Mouse (Mus musculus): ENCODE data around the gene Tet1.

GRCm38 (mm10) chr10:62896774-62897173, 12.0 kb downstream of the Tet1 start:
- TF ChIP-seq GATA1 (IDR thresholded peaks at IDR 0.05; ENCODE audit: low read depth, low read length) (no peak), EP300 (IDR thresholded peaks at IDR 0.05; ENCODE audit: low read depth in 1 of 2, low read length in 2 of 2) (no peak), SMC3 (IDR thresholded peaks at IDR 0.05; ENCODE audit: low read depth, low read length) (no peak), USF2 (IDR thresholded peaks at IDR 0.05; ENCODE audit: borderline replicate concordance in 1 of 2, insufficient read depth in 1 of 2, low read depth in 1 of 2, low read length in 2 of 2) (no peak)
